Mouse (Mus musculus): Measurements from ENCODE around the gene Chn2. TPM values are rescaled to one million over a fixed set of nuclear protein-coding genes. Genes with fewer than 3 reads are reported as not detected.
A peak's percentile ranks its signal among the peaks of the same experiment; 100 is the strongest.

The Chn2 gene
- polyA plus RNA-seq, 1 experiment from 2014 or later, result 17.1 TPM

DNA sequence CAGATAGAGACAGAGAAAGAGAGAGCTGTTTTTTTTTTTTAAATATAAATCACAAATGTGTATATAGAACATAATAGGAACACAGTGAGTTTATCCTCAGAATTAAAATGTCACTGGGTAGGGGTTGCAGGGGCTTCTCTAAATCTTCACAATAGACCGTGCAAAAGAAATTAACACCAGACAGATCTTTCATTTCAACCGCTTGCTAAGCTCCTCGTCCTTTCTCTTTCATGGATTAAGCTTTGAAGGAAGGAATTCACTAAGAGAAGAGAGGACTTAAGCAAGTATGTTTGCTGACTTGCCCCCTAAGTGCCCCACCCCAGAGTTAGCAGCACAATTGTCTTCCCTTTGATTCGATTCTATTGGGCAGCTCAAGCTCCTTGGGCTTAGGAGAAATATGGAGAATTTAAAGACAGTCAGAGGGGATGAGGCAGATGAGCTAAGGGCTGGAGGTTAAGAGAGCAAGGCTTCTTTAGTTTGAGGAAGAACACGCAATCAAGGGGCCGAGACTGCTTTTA lies 166.9 kb downstream of the Chn2 start:
- no peak for ATAC-seq (ENCODE audit: low FRiP score, low TSS enrichment)
- H3K36me3 ChIP-seq (ENCODE audit: insufficient read depth, low read length), result no peaks in the 10 kb centered on the region
- H3K27ac ChIP-seq (ENCODE audit: low read length), result no peak overlapping the region
- no peaks in the 10 kb centered on the region for H3K27me3 ChIP-seq (ENCODE audit: insufficient read depth, low read length)
- no peak overlapping the region for H3K9ac ChIP-seq (replicated peaks; ENCODE audit: low read length)
- 63% methylated on average over 6 of the region's 6 CpGs for WGBS
- no peaks in the 10 kb centered on the region for H3K9me3 ChIP-seq (ENCODE audit: low read length)
- H3K4me2 ChIP-seq (replicated peaks; ENCODE audit: low read depth, low read length), result no peak overlapping the region
- H3K4me3 ChIP-seq (ENCODE audit: low read length), result no peak overlapping the region
- peaks cover 18% of the 10 kb centered on the region for H3K4me1 ChIP-seq (ENCODE audit: insufficient read depth, low read length)

DNA sequence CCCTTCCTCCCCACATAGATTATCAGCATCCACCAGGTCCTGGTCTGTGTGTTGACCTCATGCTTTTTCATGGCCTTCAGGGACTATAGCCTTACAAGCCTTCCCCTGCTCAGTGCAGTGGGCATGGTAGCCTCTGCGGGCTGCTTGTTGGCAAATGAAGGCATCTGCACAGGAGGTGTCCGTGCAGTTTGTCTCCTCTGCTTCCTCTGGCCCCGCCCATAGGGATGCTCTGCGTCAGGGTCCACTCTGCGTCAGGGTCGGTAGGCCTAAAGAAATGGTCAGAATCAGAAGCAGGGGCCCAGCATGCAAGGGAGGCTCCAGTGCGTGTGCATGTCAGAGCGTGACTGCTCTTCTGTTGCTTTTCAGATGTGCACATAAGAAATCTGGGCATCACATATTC lies 169.4 kb downstream of the Chn2 start:
- Histone ChIP-seq H3K9ac (replicated peaks; ENCODE audit: low read length) (no peak overlapping the region), H3K27ac (ENCODE audit: low read length) (no peak overlapping the region), H3K36me3 (ENCODE audit: insufficient read depth, low read length) (no peaks in the 10 kb centered on the region), H3K27me3 (ENCODE audit: insufficient read depth, low read length) (no peaks in the 10 kb centered on the region), H3K4me1 (ENCODE audit: insufficient read depth, low read length) (peaks cover 10% of the 10 kb centered on the region; the same call in 1 of the 2 replicates), H3K4me3 (ENCODE audit: low read length) (no peak overlapping the region), H3K4me2 (replicated peaks; ENCODE audit: low read depth, low read length) (no peak overlapping the region), H3K9me3 (ENCODE audit: low read length) (no peaks in the 10 kb centered on the region)
- WGBS, result 86% methylated on average over 8 of the region's 8 CpGs
- ATAC-seq (ENCODE audit: low FRiP score, low TSS enrichment), result no peak

DNA sequence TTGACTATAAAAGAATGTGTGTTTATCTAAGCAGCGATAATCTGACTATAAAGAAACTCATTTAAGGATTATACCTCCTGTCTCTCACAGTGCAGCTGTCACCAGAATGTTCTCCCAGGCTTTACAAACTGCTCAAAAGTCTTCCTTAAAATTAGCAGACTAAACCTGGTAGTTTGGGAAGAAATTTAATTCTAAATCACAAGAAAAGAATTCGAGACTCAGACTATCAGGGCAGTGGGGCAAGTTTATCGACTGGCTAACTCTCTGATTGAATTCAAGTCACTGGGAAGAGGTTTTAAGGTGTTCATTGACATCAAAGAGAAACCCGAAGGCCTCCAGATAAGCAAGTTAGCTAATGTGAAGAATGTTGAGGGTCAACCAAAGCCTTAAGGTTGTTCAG lies 171.6 kb downstream of the Chn2 start:
- 75% methylated on average over 4 of the region's 4 CpGs for WGBS
- H3K9me3 ChIP-seq (ENCODE audit: low read length), result no peaks in the 10 kb centered on the region
- no peak overlapping the region for H3K9ac ChIP-seq (replicated peaks; ENCODE audit: low read length)
- H3K36me3 ChIP-seq (ENCODE audit: insufficient read depth, low read length), result no peaks in the 10 kb centered on the region
- no peak overlapping the region for H3K4me3 ChIP-seq (ENCODE audit: low read length)
- H3K27me3 ChIP-seq (ENCODE audit: insufficient read depth, low read length), result no peaks in the 10 kb centered on the region
- no peak overlapping the region for H3K27ac ChIP-seq (ENCODE audit: low read length)
- H3K4me2 ChIP-seq (replicated peaks; ENCODE audit: low read depth, low read length), result no peak overlapping the region
- H3K4me1 ChIP-seq (ENCODE audit: insufficient read depth, low read length), result peaks cover 3% of the 10 kb centered on the region; the same call in 1 of the 2 replicates
- ATAC-seq (ENCODE audit: low FRiP score, low TSS enrichment), result no peak

DNA sequence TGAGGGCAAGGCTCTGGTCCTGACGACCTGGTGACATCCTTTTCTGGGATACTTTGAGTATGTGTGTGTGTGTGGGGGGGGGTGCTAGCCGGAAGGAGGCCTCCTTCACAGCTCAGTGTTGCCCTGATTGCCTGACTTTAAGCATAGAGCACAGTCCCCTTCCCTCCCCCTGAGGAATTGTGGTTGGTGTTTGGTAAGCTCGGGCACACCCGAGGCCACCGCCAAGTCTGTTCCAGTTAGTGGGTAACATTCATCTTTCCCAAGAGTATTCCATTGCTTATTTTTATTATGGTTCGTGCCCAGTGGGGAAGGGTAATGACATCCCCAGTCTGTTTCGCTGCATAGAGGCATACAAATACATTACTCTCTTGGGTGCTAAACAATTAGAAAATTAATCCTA lies 172.6 kb downstream of the Chn2 start:
- 64% methylated on average over 7 of the region's 7 CpGs for WGBS
- H3K27ac ChIP-seq (ENCODE audit: low read length), result no peak overlapping the region
- no peak overlapping the region for H3K4me2 ChIP-seq (replicated peaks; ENCODE audit: low read depth, low read length)
- no peaks in the 10 kb centered on the region for H3K36me3 ChIP-seq (ENCODE audit: insufficient read depth, low read length)
- no peak overlapping the region for H3K4me3 ChIP-seq (ENCODE audit: low read length)
- H3K4me1 ChIP-seq (ENCODE audit: insufficient read depth, low read length), result peaks cover 3% of the 10 kb centered on the region; the same call in 1 of the 2 replicates
- H3K27me3 ChIP-seq (ENCODE audit: insufficient read depth, low read length), result no peaks in the 10 kb centered on the region
- no peaks in the 10 kb centered on the region for H3K9me3 ChIP-seq (ENCODE audit: low read length)
- ATAC-seq (ENCODE audit: low FRiP score, low TSS enrichment), result 0 out of 2 replicates have a peak, but pooled peaks have one; percentile 31
- H3K9ac ChIP-seq (replicated peaks; ENCODE audit: low read length), result no peak overlapping the region

DNA sequence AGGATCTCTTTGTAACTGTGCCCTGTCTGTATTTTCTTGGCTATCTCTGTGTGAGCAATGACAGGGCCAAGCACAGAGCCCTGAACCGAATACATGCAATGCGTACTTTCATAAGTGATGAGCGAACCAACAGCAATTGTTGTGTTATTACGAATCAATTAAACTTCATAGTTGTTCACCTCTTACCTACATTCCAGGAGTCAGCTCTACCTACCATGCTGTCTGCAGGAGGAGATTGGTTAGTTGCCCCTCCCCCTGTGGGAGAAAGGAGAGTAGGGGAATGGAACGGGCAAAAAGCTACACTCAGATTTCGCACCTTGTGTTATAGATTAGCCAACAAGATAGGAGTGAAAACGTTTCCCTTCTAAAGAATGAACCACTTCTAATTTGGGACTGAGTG lies 174.4 kb downstream of the Chn2 start:
- H3K4me3 ChIP-seq (ENCODE audit: low read length), result no peak overlapping the region
- WGBS, result 79% methylated on average over 7 of the region's 7 CpGs
- ATAC-seq (ENCODE audit: low FRiP score, low TSS enrichment), result no peak

DNA sequence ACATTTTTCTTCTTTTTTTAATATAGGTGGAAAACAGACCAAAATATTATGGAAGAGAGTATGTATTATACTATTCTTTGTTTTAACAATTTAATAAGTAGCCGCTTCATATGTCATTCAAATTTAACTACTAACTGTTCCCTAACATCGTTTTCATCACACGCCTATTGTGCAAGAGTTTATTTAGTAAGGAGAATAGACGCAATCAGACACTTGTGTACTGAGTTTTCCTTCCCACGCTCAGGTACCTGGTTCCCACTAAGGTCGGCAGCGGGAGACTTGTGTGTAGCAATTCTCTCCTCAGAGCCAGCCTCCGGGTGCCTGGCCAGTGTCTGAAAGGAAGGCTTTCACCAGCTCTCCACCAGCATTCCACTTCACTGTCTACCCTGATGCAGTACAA lies 176.3 kb downstream of the Chn2 start:
- no peak overlapping the region for H3K27ac ChIP-seq (ENCODE audit: low read length)
- H3K36me3 ChIP-seq (ENCODE audit: insufficient read depth, low read length), result peaks cover under 1% of the 10 kb centered on the region; the same call in 1 of the 2 replicates
- H3K9me3 ChIP-seq (ENCODE audit: low read length), result no peaks in the 10 kb centered on the region
- peaks cover 3% of the 10 kb centered on the region; the same call in 1 of the 2 replicates for H3K4me1 ChIP-seq (ENCODE audit: insufficient read depth, low read length)
- H3K4me2 ChIP-seq (replicated peaks; ENCODE audit: low read depth, low read length), result no peak overlapping the region
- H3K4me3 ChIP-seq (ENCODE audit: low read length), result no peak overlapping the region
- H3K9ac ChIP-seq (replicated peaks; ENCODE audit: low read length), result no peak overlapping the region
- 89% methylated on average over 8 of the region's 8 CpGs for WGBS
- no peaks in the 10 kb centered on the region for H3K27me3 ChIP-seq (ENCODE audit: insufficient read depth, low read length)
- ATAC-seq (ENCODE audit: low FRiP score, low TSS enrichment), result no peak

More for the DNA sequence above, 174.4 kb downstream of the Chn2 start:
- Histone ChIP-seq H3K9ac (replicated peaks; ENCODE audit: low read length) (no peak overlapping the region), H3K9me3 (ENCODE audit: low read length) (no peaks in the 10 kb centered on the region), H3K27ac (ENCODE audit: low read length) (no peak overlapping the region), H3K4me1 (ENCODE audit: insufficient read depth, low read length) (peaks cover 3% of the 10 kb centered on the region; the same call in 1 of the 2 replicates), H3K36me3 (ENCODE audit: insufficient read depth, low read length) (no peaks in the 10 kb centered on the region), H3K27me3 (ENCODE audit: insufficient read depth, low read length) (no peaks in the 10 kb centered on the region), H3K4me2 (replicated peaks; ENCODE audit: low read depth, low read length) (no peak overlapping the region)

DNA sequence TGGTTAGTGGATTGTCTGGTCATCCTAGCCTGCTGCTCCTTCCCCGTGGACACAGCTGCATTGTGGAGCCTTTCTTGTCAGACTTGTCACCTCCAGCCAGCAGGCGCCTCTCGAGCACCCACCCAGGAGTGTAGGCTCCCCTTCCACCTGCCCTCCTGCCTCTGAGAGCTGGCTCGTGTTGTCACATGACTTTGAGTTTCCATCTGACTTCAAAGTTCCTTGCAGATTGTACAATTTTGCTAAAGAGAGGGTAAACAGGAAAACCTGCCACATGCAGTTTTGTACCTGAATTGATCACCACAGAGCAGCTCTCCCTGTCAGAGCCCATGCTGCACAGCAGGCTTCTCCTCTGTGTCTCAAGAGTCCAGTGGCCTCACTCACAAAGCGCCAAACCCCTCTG lies 177.2 kb downstream of the Chn2 start:
- Histone ChIP-seq H3K4me3 (ENCODE audit: low read length) (no peak overlapping the region), H3K36me3 (ENCODE audit: insufficient read depth, low read length) (peaks cover 5% of the 10 kb centered on the region; the same call in 1 of the 2 replicates), H3K9ac (replicated peaks; ENCODE audit: low read length) (no peak overlapping the region), H3K27ac (ENCODE audit: low read length) (no peak overlapping the region), H3K27me3 (ENCODE audit: insufficient read depth, low read length) (no peaks in the 10 kb centered on the region), H3K4me2 (replicated peaks; ENCODE audit: low read depth, low read length) (no peak overlapping the region), H3K9me3 (ENCODE audit: low read length) (no peaks in the 10 kb centered on the region), H3K4me1 (ENCODE audit: insufficient read depth, low read length) (peaks cover 3% of the 10 kb centered on the region; the same call in 1 of the 2 replicates)
- no peak for ATAC-seq (ENCODE audit: low FRiP score, low TSS enrichment)
- WGBS, result 77% methylated on average over 5 of the region's 5 CpGs

DNA sequence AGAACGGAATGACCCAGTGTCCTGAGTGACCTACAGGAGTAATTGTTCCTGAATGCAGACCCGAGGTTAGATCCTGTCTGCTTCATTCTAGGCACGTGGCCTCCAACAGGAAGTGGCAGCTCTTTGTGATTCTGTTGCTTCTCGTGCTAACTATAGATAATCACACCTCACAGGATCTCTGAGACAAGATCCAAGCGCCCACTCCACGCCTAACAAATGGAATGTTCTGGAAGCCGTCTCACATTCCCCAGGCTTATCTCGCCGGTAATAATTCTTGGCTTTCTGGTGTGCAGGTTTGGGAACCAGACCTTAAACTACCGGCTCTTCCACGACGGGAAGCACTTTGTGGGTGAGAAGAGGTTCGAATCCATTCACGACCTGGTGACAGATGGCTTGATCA lies 180.8 kb downstream of the Chn2 start:
- Histone ChIP-seq H3K36me3 (ENCODE audit: insufficient read depth, low read length) (peaks cover 5% of the 10 kb centered on the region; the same call in 1 of the 2 replicates), H3K9ac (replicated peaks; ENCODE audit: low read length) (no peak overlapping the region), H3K4me3 (ENCODE audit: low read length) (no peak overlapping the region), H3K9me3 (ENCODE audit: low read length) (no peaks in the 10 kb centered on the region), H3K4me1 (ENCODE audit: insufficient read depth, low read length) (peaks cover 14% of the 10 kb centered on the region), H3K27me3 (ENCODE audit: insufficient read depth, low read length) (no peaks in the 10 kb centered on the region), H3K27ac (ENCODE audit: low read length) (no peak overlapping the region), H3K4me2 (replicated peaks; ENCODE audit: low read depth, low read length) (no peak overlapping the region)
- WGBS, result 86% methylated on average over 14 of the region's 14 CpGs
- ATAC-seq (ENCODE audit: low FRiP score, low TSS enrichment), result no peak

DNA sequence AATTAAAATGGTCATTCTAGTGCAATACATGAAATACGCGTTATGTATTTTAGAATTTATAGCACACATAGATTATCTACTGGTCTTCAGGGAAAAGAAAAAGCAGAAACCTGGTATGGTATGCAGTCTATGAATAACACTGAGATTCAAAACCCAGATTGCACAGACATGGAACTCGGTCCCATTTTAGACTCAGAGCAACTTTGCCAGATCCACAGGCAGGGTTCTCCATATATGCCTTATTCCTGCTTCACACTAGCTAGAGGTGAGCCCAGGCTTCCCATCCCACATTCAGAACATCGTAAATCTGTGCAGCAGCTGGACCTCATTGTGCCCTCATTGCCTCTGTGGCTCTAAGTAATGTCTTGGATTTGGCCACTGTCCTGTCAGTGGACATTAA lies 184.2 kb downstream of the Chn2 start:
- no peaks in the 10 kb centered on the region for H3K27me3 ChIP-seq (ENCODE audit: insufficient read depth, low read length)
- ATAC-seq (ENCODE audit: low FRiP score, low TSS enrichment), result no peak
- H3K4me2 ChIP-seq (replicated peaks; ENCODE audit: low read depth, low read length), result no peak overlapping the region
- whole genome bisulfite sequencing, result 83% methylated on average over 4 of the region's 4 CpGs
- H3K4me1 ChIP-seq (ENCODE audit: insufficient read depth, low read length), result peaks cover 21% of the 10 kb centered on the region
- H3K9me3 ChIP-seq (ENCODE audit: low read length), result no peaks in the 10 kb centered on the region
- H3K4me3 ChIP-seq (ENCODE audit: low read length), result no peak overlapping the region
- H3K9ac ChIP-seq (replicated peaks; ENCODE audit: low read length), result no peak overlapping the region
- peaks cover 5% of the 10 kb centered on the region; the same call in 1 of the 2 replicates for H3K36me3 ChIP-seq (ENCODE audit: insufficient read depth, low read length)
- H3K27ac ChIP-seq (ENCODE audit: low read length), result no peak overlapping the region

DNA sequence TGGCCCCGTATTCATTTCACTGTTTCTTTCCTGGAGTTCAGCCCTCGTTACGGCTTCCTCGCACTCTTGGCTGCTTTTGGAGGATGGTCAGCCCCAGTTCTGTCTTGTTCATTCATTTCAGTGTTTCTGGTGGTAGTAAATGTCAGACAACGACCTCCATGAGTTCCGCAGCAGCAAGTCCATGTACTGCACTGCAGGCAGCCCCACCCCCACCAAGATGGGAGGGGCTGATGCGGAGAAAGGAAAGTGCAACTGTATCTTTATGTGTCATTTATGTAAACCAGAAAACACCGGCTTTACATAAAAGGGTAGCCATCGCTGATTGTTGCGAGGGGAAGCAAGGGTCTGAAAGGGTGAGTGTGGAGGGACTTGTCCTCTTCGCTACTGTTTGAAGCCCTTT lies 185.0 kb downstream of the Chn2 start:
- Histone ChIP-seq H3K36me3 (ENCODE audit: insufficient read depth, low read length) (peaks cover 5% of the 10 kb centered on the region; the same call in 1 of the 2 replicates), H3K4me2 (replicated peaks; ENCODE audit: low read depth, low read length) (no peak overlapping the region), H3K4me3 (ENCODE audit: low read length) (no peak overlapping the region), H3K4me1 (ENCODE audit: insufficient read depth, low read length) (peaks cover 24% of the 10 kb centered on the region), H3K9me3 (ENCODE audit: low read length) (no peaks in the 10 kb centered on the region), H3K27ac (ENCODE audit: low read length) (no peak overlapping the region), H3K9ac (replicated peaks; ENCODE audit: low read length) (no peak overlapping the region), H3K27me3 (ENCODE audit: insufficient read depth, low read length) (no peaks in the 10 kb centered on the region)
- ATAC-seq (ENCODE audit: low FRiP score, low TSS enrichment), result no peak
- WGBS, result 35% methylated on average over 11 of the region's 11 CpGs

Data from kidney, embryonic 16.5 days (tissue).